Mouse (Mus musculus) thymus, postnatal 36 days (tissue): ENCODE results near the gene Enpp7.

Experiments used
- DNase-seq, 2 experiments: peaks; one replicate each; pipeline ENCODE4 v3.0.0; 2022; ENCODE audit warnings: mixed read lengths in 2 of 2

Gene Enpp7

GRCm38 (mm10) chr11:118998540-118999265, 10.7 kb downstream of the Enpp7 start:
- DNase-seq = peak; percentile 81 to 85

GRCm38 (mm10) chr11:118999361-118999804, 11.4 kb downstream of the Enpp7 start:
- DNase-seq = peak in 1 of 2 experiments; percentile 35

GRCm38 (mm10) chr11:119000877-119001276, 12.9 kb downstream of the Enpp7 start:
- DNase-seq = no peak

- DNase-seq = no peak
Observed at GRCm38 (mm10) chr11:119001493-119002128, 13.6 kb downstream of the Enpp7 start.

GRCm38 (mm10) chr11:119005547-119006275, 17.7 kb downstream of the Enpp7 start:
- DNase-seq = no peak

GRCm38 (mm10) chr11:119006462-119006861, 18.5 kb downstream of the Enpp7 start:
- no peak for DNase-seq

GRCm38 (mm10) chr11:119007461-119008456, 19.8 kb downstream of the Enpp7 start:
- peak; percentile 32 to 46 for DNase-seq

- no peak for DNase-seq
Observed at GRCm38 (mm10) chr11:119014455-119014854, 26.5 kb downstream of the Enpp7 start.

- no peak for DNase-seq
Observed at GRCm38 (mm10) chr11:119017506-119017905, 29.5 kb downstream of the Enpp7 start.

GRCm38 (mm10) chr11:119021180-119021579, 33.2 kb downstream of the Enpp7 start:
- no peak for DNase-seq

- DNase-seq = no peak
Observed at GRCm38 (mm10) chr11:119022068-119022894, 34.3 kb downstream of the Enpp7 start.

GRCm38 (mm10) chr11:119022895-119023615, 35.1 kb downstream of the Enpp7 start, which contains the start of gene Cbx2:
Gene Cbx2 (plus strand): TSS chr11:119022962.
- DNase-seq = peak; percentile 91 to 94

GRCm38 (mm10) chr11:119023616-119023980, 35.6 kb downstream of the Enpp7 start:
- DNase-seq = peak; percentile 55 to 68

- no peak for DNase-seq
Observed at GRCm38 (mm10) chr11:119024260-119024659, 36.3 kb downstream of the Enpp7 start.

GRCm38 (mm10) chr11:119026203-119026602, 38.2 kb downstream of the Enpp7 start:
- no peak for DNase-seq

GRCm38 (mm10) chr11:119033874-119034558, 46.0 kb downstream of the Enpp7 start:
- peak; percentile 82 to 87 for DNase-seq

- DNase-seq = no peak
Observed at GRCm38 (mm10) chr11:119034635-119035034, 46.6 kb downstream of the Enpp7 start.

- no peak for DNase-seq
Observed at GRCm38 (mm10) chr11:119035094-119035685, 47.2 kb downstream of the Enpp7 start.

GRCm38 (mm10) chr11:119035686-119036165, 47.7 kb downstream of the Enpp7 start:
- DNase-seq = no peak
